Mouse (Mus musculus): Measurements from ENCODE around the gene Txlna.

DNA sequence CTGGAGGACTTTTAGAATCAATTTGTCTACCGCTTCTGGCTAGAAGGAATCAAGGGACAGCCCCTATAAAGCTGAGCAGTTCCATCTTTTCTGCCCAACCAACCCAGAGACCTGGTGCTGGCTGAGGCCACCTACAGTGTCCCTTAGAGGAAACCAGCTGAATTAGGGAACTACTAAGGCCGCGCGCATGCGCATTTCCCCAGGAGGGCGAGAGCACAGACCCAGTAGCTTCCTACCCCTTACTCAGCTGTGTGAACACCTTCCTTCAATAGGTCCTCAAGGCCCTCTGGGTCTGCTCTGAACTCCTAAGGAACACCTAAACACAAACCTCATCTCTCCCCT is 15.9 kb downstream of the Txlna start:
- TF ChIP-seq CTCF (IDR thresholded peaks at IDR 0.05; ENCODE audit: low read depth) (no peak), EP300 (IDR thresholded peaks at IDR 0.05; ENCODE audit: low read depth) (no peak)
